Mouse (Mus musculus): ENCODE measurements around the gene Catsperd. TPM values are rescaled to one million over a fixed set of nuclear protein-coding genes. Genes with fewer than 3 reads are reported as not detected.

Catsperd gene
- total and polyA plus RNA-seq, 2 experiments from 2014 or later: 0.81 to 1.2 TPM

GRCm38 (mm10) chr17:56666384-56666783 is 38.4 kb downstream of the Catsperd start:
- H3K9ac ChIP-seq: no peak overlapping the region
- no peak for DNase-seq
- no peak overlapping the region for H3K4me3 ChIP-seq (ENCODE audit: low read depth, low read length)
- no peaks in the 10 kb centered on the region; the same call in 1 of the 2 replicates for H3K27me3 ChIP-seq (ENCODE audit: insufficient read depth, low read length)
- H3K4me2 ChIP-seq (ENCODE audit: low read depth): no peak overlapping the region
- H3K27ac ChIP-seq (ENCODE audit: low read depth, low read length): no peak overlapping the region
- no peaks in the 10 kb centered on the region for H3K36me3 ChIP-seq (ENCODE audit: insufficient read depth)
- 94% methylated on average over 4 of the region's 4 CpGs for WGBS
- H3K4me1 ChIP-seq (ENCODE audit: insufficient read depth): no peaks in the 10 kb centered on the region
- no peak for TF ChIP-seq CTCF (IDR thresholded peaks at IDR 0.05; ENCODE audit: low read depth)
- ATAC-seq: no peak
- H3K9me3 ChIP-seq (ENCODE audit: low read length): no peaks in the 10 kb centered on the region

- Histone ChIP-seq H3K27ac (ENCODE audit: low read depth, low read length) (no peak overlapping the region), H3K9ac (no peak overlapping the region), H3K36me3 (ENCODE audit: insufficient read depth) (no peaks in the 10 kb centered on the region), H3K4me1 (ENCODE audit: insufficient read depth) (no peaks in the 10 kb centered on the region), H3K9me3 (ENCODE audit: low read length) (no peaks in the 10 kb centered on the region), H3K4me2 (ENCODE audit: low read depth) (no peak overlapping the region), H3K27me3 (ENCODE audit: insufficient read depth, low read length) (no peaks in the 10 kb centered on the region; the same call in 1 of the 2 replicates), H3K4me3 (ENCODE audit: low read depth, low read length) (no peak overlapping the region)
- 77% methylated on average over 3 of the region's 3 CpGs for WGBS
- no peak for TF ChIP-seq CTCF (IDR thresholded peaks at IDR 0.05; ENCODE audit: low read depth)
- DNase-seq (no peak), ATAC-seq (no peak)
Observed at GRCm38 (mm10) chr17:56667591-56667990, 39.6 kb downstream of the Catsperd start.

DNA sequence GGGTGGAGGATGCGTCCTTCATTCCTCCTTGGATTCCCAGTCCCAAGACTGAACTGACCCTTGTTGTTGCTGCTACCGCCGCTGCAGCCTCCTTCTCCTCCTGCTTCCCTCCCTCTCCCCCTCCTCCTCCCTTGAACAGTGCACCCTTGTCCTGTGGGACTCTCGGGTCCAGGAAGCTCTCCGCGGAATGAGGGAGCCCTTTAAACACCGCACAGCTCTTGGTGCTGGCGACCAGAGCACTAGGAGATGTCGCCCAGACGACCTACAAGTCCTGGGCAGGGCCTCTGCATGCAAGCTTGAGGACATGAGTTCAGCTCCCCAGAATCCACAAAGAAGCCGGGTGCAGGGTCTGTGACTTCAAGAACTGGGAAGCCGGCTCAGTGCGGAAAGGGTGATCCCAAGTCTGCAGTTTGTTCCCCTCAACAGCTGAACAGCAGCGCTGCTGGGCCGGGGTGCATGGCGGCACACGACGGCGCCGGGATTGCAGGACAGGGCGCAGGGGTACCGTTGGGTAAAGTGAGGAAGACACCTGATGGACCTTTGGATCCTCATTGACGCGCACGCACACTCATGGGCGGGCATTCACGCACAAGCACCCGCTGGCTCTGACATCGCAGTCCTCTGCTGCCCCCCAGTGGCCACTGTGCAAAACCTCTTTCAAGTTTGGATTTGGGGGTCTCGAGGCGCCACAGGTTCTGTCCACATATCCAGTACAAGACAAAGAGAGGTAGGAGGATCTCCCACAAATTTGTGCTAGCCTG is 40.6 kb downstream of the Catsperd start:
- Histone ChIP-seq H3K9ac (peak overlapping the region; percentile 38; the same call in 1 of the 2 replicates), H3K36me3 (ENCODE audit: insufficient read depth) (no peaks in the 10 kb centered on the region), H3K27me3 (ENCODE audit: insufficient read depth, low read length) (no peaks in the 10 kb centered on the region; the same call in 1 of the 2 replicates), H3K4me1 (ENCODE audit: insufficient read depth) (no peaks in the 10 kb centered on the region), H3K27ac (ENCODE audit: low read depth, low read length) (no peak overlapping the region), H3K4me3 (ENCODE audit: low read depth, low read length) (peak overlapping the region; percentile 41), H3K4me2 (ENCODE audit: low read depth) (peak overlapping the region; percentile 72), H3K9me3 (ENCODE audit: low read length) (no peaks in the 10 kb centered on the region)
- TF ChIP-seq CTCF (IDR thresholded peaks at IDR 0.05; ENCODE audit: low read depth): peak; percentile 94
- ATAC-seq (peak; percentile 28), DNase-seq (peak; percentile 90)
- WGBS: 4% methylated on average over 31 of the region's 31 CpGs

GRCm38 (mm10) chr17:56669766-56670165 is 41.8 kb downstream of the Catsperd start:
- ATAC-seq (no peak), DNase-seq (no peak)
- WGBS: 82% methylated on average over 8 of the region's 8 CpGs
- Histone ChIP-seq H3K4me3 (ENCODE audit: low read depth, low read length) (no peak overlapping the region), H3K36me3 (ENCODE audit: insufficient read depth) (no peaks in the 10 kb centered on the region), H3K4me2 (ENCODE audit: low read depth) (no peak overlapping the region), H3K9ac (no peak overlapping the region), H3K27ac (ENCODE audit: low read depth, low read length) (no peak overlapping the region), H3K27me3 (ENCODE audit: insufficient read depth, low read length) (no peaks in the 10 kb centered on the region; the same call in 1 of the 2 replicates), H3K4me1 (ENCODE audit: insufficient read depth) (peaks cover 8% of the 10 kb centered on the region), H3K9me3 (ENCODE audit: low read length) (no peaks in the 10 kb centered on the region)
- no peak for TF ChIP-seq CTCF (IDR thresholded peaks at IDR 0.05; ENCODE audit: low read depth)

- Histone ChIP-seq H3K27ac (ENCODE audit: low read depth, low read length) (peak within 1 kb of the TSS; percentile 82), H3K4me3 (ENCODE audit: low read depth, low read length) (peak within 1 kb of the TSS; percentile 84), H3K36me3 (ENCODE audit: insufficient read depth) (peaks cover 11% of the 10 kb centered on the region; the same call in 1 of the 2 replicates), H3K4me1 (ENCODE audit: insufficient read depth) (peaks cover 12% of the 10 kb centered on the region), H3K9ac (peak within 1 kb of the TSS; percentile 90), H3K4me2 (ENCODE audit: low read depth) (peak within 1 kb of the TSS; percentile 87), H3K27me3 (ENCODE audit: insufficient read depth, low read length) (no peaks in the 10 kb centered on the region), H3K9me3 (ENCODE audit: low read length) (no peaks in the 10 kb centered on the region)
- ATAC-seq (peak; percentile 92), DNase-seq (peak; percentile 100)
- WGBS: under 1% methylated on average over 57 of the region's 66 CpGs
- no peak for TF ChIP-seq CTCF (IDR thresholded peaks at IDR 0.05; ENCODE audit: low read depth)
Observed at GRCm38 (mm10) chr17:56672941-56673646, 45.2 kb downstream of the Catsperd start, which contains the start of gene Ranbp3. TSS of gene Ranbp3 (plus strand) at chr17:56673294.

- Histone ChIP-seq H3K36me3 (ENCODE audit: insufficient read depth) (peaks cover 11% of the 10 kb centered on the region; the same call in 1 of the 2 replicates), H3K4me2 (ENCODE audit: low read depth) (peak overlapping the region; percentile 87), H3K4me3 (ENCODE audit: low read depth, low read length) (peak overlapping the region; percentile 84), H3K9ac (peak overlapping the region; percentile 90), H3K27ac (ENCODE audit: low read depth, low read length) (peak overlapping the region; percentile 82), H3K9me3 (ENCODE audit: low read length) (no peaks in the 10 kb centered on the region), H3K4me1 (ENCODE audit: insufficient read depth) (peaks cover 12% of the 10 kb centered on the region), H3K27me3 (ENCODE audit: insufficient read depth, low read length) (no peaks in the 10 kb centered on the region)
- 2% methylated on average over 29 of the region's 37 CpGs for WGBS
- TF ChIP-seq CTCF (IDR thresholded peaks at IDR 0.05; ENCODE audit: low read depth): no peak
- DNase-seq (no peak), ATAC-seq (peak; percentile 38)
Observed at GRCm38 (mm10) chr17:56673647-56674416, 45.9 kb downstream of the Catsperd start.

Data from forebrain, postnatal 0 days (tissue).